In the genomic region with DNA sequence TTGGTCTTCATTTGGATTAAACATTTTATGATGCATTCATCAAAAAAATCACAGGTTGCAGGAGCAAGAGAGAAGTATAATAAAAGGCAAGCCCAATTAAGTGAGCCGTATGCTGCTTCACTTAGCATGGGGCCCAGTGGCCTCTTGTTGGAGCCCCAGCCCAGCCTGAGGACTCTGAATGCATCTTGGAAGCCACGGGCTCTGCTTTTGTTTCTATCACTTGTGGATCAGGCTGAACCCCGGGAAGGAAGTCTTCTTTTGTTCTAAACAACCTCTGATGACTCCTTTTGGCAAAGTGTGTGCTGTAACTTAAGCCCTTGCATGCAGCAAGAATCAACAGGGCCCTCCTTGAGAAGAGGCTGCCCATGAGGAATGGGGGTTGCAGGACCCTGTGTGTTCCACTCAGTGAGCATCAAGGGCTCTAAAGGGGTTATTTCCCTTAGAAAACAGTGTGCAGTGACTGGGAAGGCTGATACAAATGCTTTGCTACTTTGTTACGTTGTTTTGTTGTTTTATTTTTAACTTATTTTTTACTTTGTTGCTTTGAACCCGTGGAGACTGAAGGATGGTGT, we compare ENCODE assay signal across 9 mouse cellular contexts.
DNase-seq lines count a peak whose midpoint lies in the region; ATAC-seq lines count a peak whose summit lies in the region.
"Had no signal": no experiment of that assay in that cellular context is flagged by ENCODE, and none has a peak within 500 bp of the region (broad histone marks: within the 10 kb centered on the region; RNA-seq: fewer than 3 reads in every experiment).

No protein-coding gene starts in this region.

- ATAC-seq in embryonic facial prominence, embryonic 15.5 days (ENCODE audit: insufficient number of reproducible peaks, low FRiP score, low TSS enrichment, low read depth), result no peak
- ATAC-seq in hindbrain, embryonic 15.5 days (ENCODE audit: low FRiP score, low read depth), result peak; percentile 56
- ATAC-seq in midbrain, embryonic 12.5 days (ENCODE audit: low FRiP score, low read depth), result peak; percentile 71

- intact Hi-C loops in heart, postnatal 36 days (cut with DNase I), result loop anchor here (2.0 to 10.0 kb wide), 2 partner anchors 232 to 824 kb away; a partner anchor contains a TSS

- no peak overlapping the region for H3K9ac ChIP-seq in embryonic facial prominence, embryonic 15.5 days
- H3K9ac ChIP-seq in hindbrain, embryonic 15.5 days, result no peak overlapping the region
- no peak overlapping the region for H3K9ac ChIP-seq in midbrain, embryonic 12.5 days (replicated peaks)

- H3K4me3 ChIP-seq in embryonic facial prominence, embryonic 15.5 days (replicated peaks), result no peak overlapping the region
- H3K4me3 ChIP-seq in hindbrain, embryonic 15.5 days, result no peak overlapping the region
- no peak overlapping the region for H3K4me3 ChIP-seq in midbrain, embryonic 12.5 days

- WGBS in embryonic facial prominence, embryonic 15.5 days, result 34% methylated on average over 5 of the region's 5 CpGs
- 34% methylated on average over 5 of the region's 5 CpGs for WGBS in hindbrain, embryonic 15.5 days
- 16% methylated on average over 5 of the region's 5 CpGs for WGBS in midbrain, embryonic 12.5 days

- peak; percentile 51 for DNase-seq in heart, adult 8-10 months (ENCODE audit: low spot score)
- DNase-seq in heart, postnatal 36 days, result no peak
- DNase-seq in ovary, postnatal 10 days (ENCODE audit: low spot score), result no peak
- DNase-seq in layer of hippocampus, postnatal 10 days (ENCODE audit: low spot score in 2 of 2), result no peak
- DNase-seq in thymus, postnatal 36 days, result no peak

- H3K27ac ChIP-seq in embryonic facial prominence, embryonic 15.5 days (replicated peaks), result peak overlapping the region; percentile 44; the same call in 1 of the 2 replicates
- no peak overlapping the region for H3K27ac ChIP-seq in hindbrain, embryonic 15.5 days (replicated peaks)
- H3K27ac ChIP-seq in midbrain, embryonic 12.5 days (replicated peaks), result no peak overlapping the region; the same call in 1 of the 2 replicates

- H3K36me3 ChIP-seq in embryonic facial prominence, embryonic 15.5 days, result no peaks in the 10 kb centered on the region
- no peaks in the 10 kb centered on the region for H3K36me3 ChIP-seq in hindbrain, embryonic 15.5 days
- H3K36me3 ChIP-seq in midbrain, embryonic 12.5 days, result no peaks in the 10 kb centered on the region

- no peak overlapping the region; the same call in 1 of the 2 replicates for H3K4me2 ChIP-seq in embryonic facial prominence, embryonic 15.5 days (replicated peaks)
- H3K4me2 ChIP-seq in hindbrain, embryonic 15.5 days, result peak overlapping the region; percentile 55; the same call in 1 of the 2 replicates
- peak overlapping the region; percentile 65; the same call in 1 of the 2 replicates for H3K4me2 ChIP-seq in midbrain, embryonic 12.5 days (replicated peaks)

- no peaks in the 10 kb centered on the region for H3K9me3 ChIP-seq in embryonic facial prominence, embryonic 15.5 days (replicated peaks)
- no peaks in the 10 kb centered on the region for H3K9me3 ChIP-seq in hindbrain, embryonic 15.5 days
- no peaks in the 10 kb centered on the region for H3K9me3 ChIP-seq in midbrain, embryonic 12.5 days
- H3K9me3 ChIP-seq: megakaryocyte, embryonic 14.5 days had no signal

- no peaks in the 10 kb centered on the region for H3K27me3 ChIP-seq in embryonic facial prominence, embryonic 15.5 days
- 0 out of 2 replicates have a peak, but pooled peaks cover 8% of the 10 kb centered on the region for H3K27me3 ChIP-seq in hindbrain, embryonic 15.5 days
- H3K27me3 ChIP-seq in midbrain, embryonic 12.5 days, result peaks cover 38% of the 10 kb centered on the region

- peaks cover 30% of the 10 kb centered on the region for H3K4me1 ChIP-seq in embryonic facial prominence, embryonic 15.5 days
- H3K4me1 ChIP-seq in hindbrain, embryonic 15.5 days (replicated peaks), result peaks cover 25% of the 10 kb centered on the region
- peaks cover 35% of the 10 kb centered on the region for H3K4me1 ChIP-seq in midbrain, embryonic 12.5 days
